Mouse (Mus musculus): ENCODE measurements around the gene Zdhhc9.

Gene Zdhhc9

GRCm38 (mm10) chrX:48126903-48127476, 81.7 kb downstream of the Zdhhc9 start:
- DNase-seq (ENCODE audit: low spot score) = no peak

GRCm38 (mm10) chrX:48124132-48125071, 84.3 kb downstream of the Zdhhc9 start:
- peak; percentile 21 for DNase-seq (ENCODE audit: low spot score)

Measured in yolk sac, embryonic 10.5 days (tissue).